Mouse (Mus musculus): ENCODE data around the gene Olfr559.

DNA sequence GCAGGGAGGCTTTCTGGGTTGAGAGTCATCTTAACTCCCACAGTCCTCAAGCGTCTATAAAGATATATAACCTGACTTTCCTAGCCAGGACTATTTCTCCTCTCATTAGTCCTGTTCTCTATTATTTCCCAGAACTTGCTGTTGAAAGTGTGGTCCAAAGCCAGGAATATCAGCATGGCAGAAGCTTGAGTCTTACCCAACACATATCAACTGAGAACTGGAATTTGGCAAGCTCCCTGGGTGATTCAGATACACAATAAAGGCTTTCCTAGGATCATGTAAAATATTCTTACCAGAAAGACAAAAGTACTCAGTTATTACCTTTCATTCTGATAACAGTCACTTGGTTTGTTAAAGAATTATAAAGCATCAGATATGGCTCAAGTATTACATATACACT, 45.4 kb downstream of the Olfr559 start:
- no peak for TF ChIP-seq CTCF (IDR thresholded peaks at IDR 0.05; ENCODE audit: extremely low read depth, insufficient read depth, low read length)
- TF ChIP-seq POLR2A (IDR thresholded peaks at IDR 0.05; ENCODE audit: extremely low read depth, insufficient read depth, low read length) = no peak

Data from cortical plate, adult 2 months (tissue).